Mouse (Mus musculus) forebrain, postnatal 0 days (tissue): ENCODE results near the gene Tmem97. TPM values are rescaled to one million over a fixed set of nuclear protein-coding genes. Genes with fewer than 3 reads are reported as not detected.

ENCODE experiments used
- ATAC-seq: fragments of 200-750 bp; cut with Nextera tagmentation; 2 replicates; pipeline ENCODE4 v1.8.0; 2017; ENCODE audit warnings: mild to moderate bottlenecking, moderate library complexity
- DNase-seq: peaks from one replicate; pipeline ENCODE4 v3.0.0-alpha.2; 2015
- H3K27ac ChIP-seq: fragments of 300-500 bp; sonication (generic); 2 replicates; pipeline ENCODE4 v1.5.1; 2014; ENCODE audit warnings: low read depth, mild to moderate bottlenecking, antibody characterized with exemption, low read length, moderate library complexity, mixed read lengths
- H3K27me3 ChIP-seq: fragments of 300-500 bp; sonication (generic); 2 replicates; pipeline ENCODE4 v1.6.1; 2014; ENCODE audit warnings: mild to moderate bottlenecking, low read length, mixed read lengths; ENCODE audit not compliant: insufficient read depth
- H3K36me3 ChIP-seq: fragments of 300-500 bp; sonication (generic); 2 replicates; pipeline ENCODE4 v1.6.1; 2014; ENCODE audit warnings: mild to moderate bottlenecking, moderate library complexity; ENCODE audit not compliant: insufficient read depth
- H3K4me1 ChIP-seq: fragments of 300-500 bp; sonication (generic); 2 replicates; pipeline ENCODE4 v1.6.1; 2014; ENCODE audit warnings: antibody characterized with exemption; ENCODE audit not compliant: insufficient read depth
- H3K4me2 ChIP-seq: fragments of 300-500 bp; sonication (generic); 2 replicates; pipeline ENCODE4 v1.6.1; 2014; ENCODE audit warnings: low read depth, mild to moderate bottlenecking, moderate library complexity
- H3K4me3 ChIP-seq: fragments of 300-500 bp; sonication (generic); 2 replicates; pipeline ENCODE4 v1.5.1; 2014; ENCODE audit warnings: low read depth, low read length, mixed read lengths
- H3K9ac ChIP-seq: fragments of 300-500 bp; sonication (generic); 2 replicates; pipeline ENCODE4 v1.6.1; 2014; ENCODE audit warnings: mild to moderate bottlenecking
- H3K9me3 ChIP-seq: fragments of 300-500 bp; sonication (generic); 2 replicates; pipeline ENCODE4 v1.6.1; 2016; ENCODE audit warnings: low read length
- CTCF ChIP-seq: sonication (generic); IDR thresholded peaks from 2 replicates; pipeline ENCODE4 v1.5.1; 2016; ENCODE audit warnings: antibody characterized with exemption, control low read depth, low read depth
- WGBS: fragments of 180-500 bp; shearing (Covaris S2); extraction: QIAGEN DNeasy Blood & Tissue Kit; methylation state at CpG from one replicate; pipeline ENCODE4 v1.1.7; 2014; 5-methylcytosine and 5-hydroxymethylcytosine counted together
- polyA plus RNA-seq: library from polyadenylated mRNA; unstranded; fragments of >200 nt; fragmentation: Nextera tagmentation; extraction: Ambion mirVana; gene quantifications from 2 replicates; pipeline ENCODE4 v1.2.1, GENCODE M21; 2015
- total RNA-seq: library from RNA; depleted of rRNA; stranded (reverse); fragments of >200 nt; gene quantifications from 2 replicates; pipeline ENCODE4 v1.2.3, GENCODE M21; 2014

Tmem97 gene
- total and polyA plus RNA-seq, 2 experiments from 2014 or later, result 32.7 to 37.1 TPM

- no peaks in the 10 kb centered on the region for H3K4me1 ChIP-seq
- no peaks in the 10 kb centered on the region for H3K9me3 ChIP-seq
- H3K4me3 ChIP-seq, result no peak overlapping the region
- 23% methylated on average over 2 of the region's 2 CpGs for WGBS
- H3K27ac ChIP-seq, result no peak overlapping the region
- no peak for TF ChIP-seq CTCF
- H3K4me2 ChIP-seq, result no peak overlapping the region
- no peak overlapping the region for H3K9ac ChIP-seq
- DNase-seq (no peak), ATAC-seq (no peak)
- no peaks in the 10 kb centered on the region for H3K27me3 ChIP-seq
- peaks cover 96% of the 10 kb centered on the region for H3K36me3 ChIP-seq
Observed at GRCm38 (mm10) chr11:78524838-78525237, 25.7 kb downstream of the Tmem97 start.

DNA sequence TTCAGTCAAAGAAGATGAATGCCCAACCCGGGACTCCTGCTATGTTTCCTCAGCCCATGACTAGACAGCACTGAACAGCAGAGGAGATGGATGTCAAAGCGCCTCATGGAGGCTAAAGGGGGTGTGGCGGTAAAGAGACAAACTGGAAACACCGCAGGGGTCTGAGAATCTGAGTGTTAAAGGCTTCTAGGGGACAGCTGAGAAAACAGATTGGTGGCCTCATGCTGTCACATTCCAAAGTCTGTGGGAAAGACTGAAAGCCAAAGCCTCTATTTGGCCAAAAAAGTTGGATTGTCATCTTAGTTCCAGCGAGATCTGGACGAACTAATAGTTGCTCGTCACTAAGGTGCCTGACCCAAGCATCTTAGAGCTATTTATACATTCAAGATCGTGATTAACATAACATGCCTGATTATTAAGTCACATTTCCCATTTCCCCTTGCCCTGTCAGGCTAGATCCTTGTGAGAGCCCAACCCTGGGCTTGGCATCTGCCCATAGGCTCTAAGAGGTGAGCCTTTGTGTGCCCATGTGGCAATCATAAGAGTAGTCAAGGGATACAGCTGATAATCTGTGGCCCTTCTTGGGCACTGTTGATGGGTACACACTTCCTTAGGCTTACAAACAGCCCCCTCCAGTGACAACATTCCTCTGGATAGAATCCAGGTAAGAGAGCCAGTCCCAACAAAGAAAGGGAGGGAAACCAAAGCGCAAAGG, 27.2 kb downstream of the Tmem97 start:
- no peak overlapping the region for H3K4me2 ChIP-seq
- no peak overlapping the region for H3K27ac ChIP-seq
- DNase-seq (no peak), ATAC-seq (no peak)
- H3K9ac ChIP-seq, result no peak overlapping the region
- H3K27me3 ChIP-seq, result no peaks in the 10 kb centered on the region
- H3K4me1 ChIP-seq, result no peaks in the 10 kb centered on the region
- no peaks in the 10 kb centered on the region for H3K9me3 ChIP-seq
- no peak for TF ChIP-seq CTCF
- WGBS, result 76% methylated on average over 9 of the region's 9 CpGs
- H3K4me3 ChIP-seq, result no peak overlapping the region
- peaks cover 95% of the 10 kb centered on the region for H3K36me3 ChIP-seq

DNA sequence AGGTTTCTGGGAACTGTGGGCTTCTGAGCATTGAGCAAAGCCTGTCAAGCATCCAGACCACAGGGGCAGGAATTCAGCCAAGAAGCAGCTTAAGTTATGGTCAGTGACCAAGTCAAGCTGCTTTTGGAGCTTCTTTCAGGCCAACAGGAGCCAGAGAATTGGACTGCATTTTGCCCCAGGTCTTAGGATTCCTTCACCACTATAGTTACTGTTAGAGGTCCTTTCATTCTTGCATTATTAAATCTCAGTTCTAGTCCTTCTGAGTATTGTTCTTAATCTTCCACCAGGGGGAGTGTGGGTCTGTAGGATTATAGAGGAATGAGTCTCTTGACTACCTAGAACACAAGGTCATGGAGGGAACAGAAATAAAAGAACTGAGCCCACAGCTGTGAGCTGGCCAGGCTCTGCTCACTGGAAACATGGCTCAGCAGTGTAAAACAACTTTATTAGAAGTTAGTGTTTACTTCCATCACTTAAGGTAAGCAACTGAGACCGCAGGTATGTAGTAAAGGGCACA, 28.0 kb downstream of the Tmem97 start:
- no peak for ATAC-seq

GRCm38 (mm10) chr11:78521880-78522279, 28.7 kb downstream of the Tmem97 start:
- Histone ChIP-seq H3K36me3 (peaks cover 91% of the 10 kb centered on the region), H3K4me1 (no peaks in the 10 kb centered on the region), H3K9ac (no peak overlapping the region), H3K4me3 (no peak overlapping the region), H3K27ac (no peak overlapping the region), H3K27me3 (no peaks in the 10 kb centered on the region), H3K4me2 (no peak overlapping the region), H3K9me3 (no peaks in the 10 kb centered on the region)
- no peak for ATAC-seq
- 88% methylated on average over 3 of the region's 3 CpGs for WGBS
- no peak for TF ChIP-seq CTCF
- no peak for DNase-seq

More for the DNA sequence above, 28.0 kb downstream of the Tmem97 start:
- TF ChIP-seq CTCF, result peak; percentile 58
- H3K4me1 ChIP-seq, result no peaks in the 10 kb centered on the region
- no peak overlapping the region for H3K27ac ChIP-seq
- no peaks in the 10 kb centered on the region for H3K9me3 ChIP-seq
- H3K4me3 ChIP-seq, result no peak overlapping the region
- WGBS, result 96% methylated on average over 1 of the region's 1 CpGs
- H3K36me3 ChIP-seq, result peaks cover 96% of the 10 kb centered on the region
- no peak for DNase-seq
- no peak overlapping the region for H3K9ac ChIP-seq
- no peak overlapping the region for H3K4me2 ChIP-seq
- no peaks in the 10 kb centered on the region for H3K27me3 ChIP-seq

GRCm38 (mm10) chr11:78518931-78519330, 31.6 kb downstream of the Tmem97 start:
- no peak for DNase-seq
- H3K4me1 ChIP-seq, result no peaks in the 10 kb centered on the region
- H3K27me3 ChIP-seq, result no peaks in the 10 kb centered on the region
- no peaks in the 10 kb centered on the region for H3K9me3 ChIP-seq
- ATAC-seq, result no peak
- no peak overlapping the region for H3K4me3 ChIP-seq
- peaks cover 88% of the 10 kb centered on the region for H3K36me3 ChIP-seq
- TF ChIP-seq CTCF, result no peak
- H3K9ac ChIP-seq, result no peak overlapping the region
- no peak overlapping the region for H3K4me2 ChIP-seq
- H3K27ac ChIP-seq, result no peak overlapping the region
- WGBS, result 82% methylated on average over 10 of the region's 10 CpGs

DNA sequence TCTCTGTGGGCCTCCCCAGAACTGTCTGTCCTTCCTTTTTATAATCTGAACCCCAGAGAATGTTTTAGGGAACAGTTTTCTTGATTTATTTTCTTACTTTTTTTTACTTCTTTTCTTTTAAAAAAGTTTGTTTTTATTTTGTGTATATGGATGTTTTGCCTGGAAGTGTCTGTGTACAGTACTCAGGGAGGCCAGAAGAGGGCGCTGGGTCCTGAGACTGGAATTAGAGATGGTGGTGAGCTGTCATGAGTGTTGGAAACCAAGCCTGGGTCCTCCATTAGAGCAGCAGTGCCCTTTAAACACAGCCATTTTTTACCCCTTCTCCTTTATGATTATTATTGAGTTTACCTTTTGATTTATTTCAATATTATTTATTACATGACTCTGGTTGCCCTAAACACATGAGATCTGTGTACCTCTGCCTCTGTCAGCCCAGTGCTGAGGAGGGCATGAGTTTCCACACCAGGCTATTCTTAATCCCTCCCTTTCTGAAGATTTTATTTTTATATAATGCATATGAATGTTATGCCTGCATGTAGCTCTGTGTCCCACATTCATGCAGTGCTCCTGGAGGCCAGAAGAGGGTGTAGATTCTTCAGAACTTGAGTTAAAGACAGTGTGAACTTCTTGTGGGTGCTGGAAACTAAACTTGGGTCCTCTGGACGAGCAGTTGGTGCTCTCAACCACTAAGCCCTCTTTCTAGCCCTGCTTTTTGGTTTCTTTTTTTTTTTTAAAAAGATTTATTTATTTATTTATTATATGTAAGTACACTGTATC, 34.8 kb downstream of the Tmem97 start:
- H3K9me3 ChIP-seq, result no peaks in the 10 kb centered on the region
- ATAC-seq (no peak), DNase-seq (no peak)
- H3K4me1 ChIP-seq, result peaks cover 14% of the 10 kb centered on the region; the same call in 1 of the 2 replicates
- no peak overlapping the region for H3K4me3 ChIP-seq
- H3K27ac ChIP-seq, result no peak overlapping the region
- H3K4me2 ChIP-seq, result no peak overlapping the region
- 62% methylated on average over 2 of the region's 2 CpGs for WGBS
- peak; percentile 23; the same call in 1 of the 2 replicates for TF ChIP-seq CTCF
- peaks cover 56% of the 10 kb centered on the region for H3K36me3 ChIP-seq
- no peak overlapping the region for H3K9ac ChIP-seq
- H3K27me3 ChIP-seq, result no peaks in the 10 kb centered on the region
